Mouse (Mus musculus): ENCODE measurements around the gene Rac2. TPM values are rescaled to one million over a fixed set of nuclear protein-coding genes. Genes with fewer than 3 reads are reported as not detected.

Gene Rac2
- polyA plus RNA-seq, 1 experiment from 2014 or later: 23.4 TPM

- Histone ChIP-seq H3K9me3 (ENCODE audit: control insufficient read depth, low read length) (no peaks in the 10 kb centered on the region), H3K27ac (ENCODE audit: low read length) (peak overlapping the region; percentile 88), H3K4me1 (replicated peaks; ENCODE audit: control insufficient read depth, insufficient read depth, low read length) (peaks cover 41% of the 10 kb centered on the region), H3K36me3 (ENCODE audit: control insufficient read depth, insufficient read depth, low read length) (no peaks in the 10 kb centered on the region), H3K27me3 (ENCODE audit: control insufficient read depth, insufficient read depth, low read depth, low read length) (no peaks in the 10 kb centered on the region), H3K4me3 (ENCODE audit: low read length) (peak overlapping the region; percentile 32), H3K9ac (ENCODE audit: low read length) (peak overlapping the region; percentile 59), H3K4me2 (ENCODE audit: low read depth, low read length) (peak overlapping the region; percentile 53)
- peak; percentile 88 for ATAC-seq (ENCODE audit: low read depth)
- under 1% methylated on average over 25 of the region's 25 CpGs for WGBS
Measured at GRCm38 (mm10) chr15:78531901-78532469, 40.6 kb downstream of the Rac2 start.

GRCm38 (mm10) chr15:78531451-78531720 lies 41.2 kb downstream of the Rac2 start:
- WGBS: 41% methylated on average over 4 of the region's 4 CpGs
- H3K4me1 ChIP-seq (replicated peaks; ENCODE audit: control insufficient read depth, insufficient read depth, low read length): peaks cover 41% of the 10 kb centered on the region

GRCm38 (mm10) chr15:78530671-78531450 lies 41.7 kb downstream of the Rac2 start, which contains the start of gene C1qtnf6:
TSS of gene C1qtnf6 (minus strand) at chr15:78531416.
- 54% methylated on average over 17 of the region's 17 CpGs for WGBS
- H3K9ac ChIP-seq (ENCODE audit: low read length): peak within 1 kb of the TSS; percentile 59

More at GRCm38 (mm10) chr15:78531451-78531720, 41.2 kb downstream of the Rac2 start:
- ATAC-seq (ENCODE audit: low read depth): no peak
- Histone ChIP-seq H3K4me3 (ENCODE audit: low read length) (peak overlapping the region; percentile 32; the same call in 1 of the 2 replicates), H3K9me3 (ENCODE audit: control insufficient read depth, low read length) (no peaks in the 10 kb centered on the region), H3K9ac (ENCODE audit: low read length) (peak overlapping the region; percentile 59), H3K4me2 (ENCODE audit: low read depth, low read length) (peak overlapping the region; percentile 53), H3K27ac (ENCODE audit: low read length) (peak overlapping the region; percentile 88), H3K27me3 (ENCODE audit: control insufficient read depth, insufficient read depth, low read depth, low read length) (no peaks in the 10 kb centered on the region), H3K36me3 (ENCODE audit: control insufficient read depth, insufficient read depth, low read length) (no peaks in the 10 kb centered on the region)

GRCm38 (mm10) chr15:78530141-78530540 lies 42.4 kb downstream of the Rac2 start:
- no peak for ATAC-seq (ENCODE audit: low read depth)
- no peaks in the 10 kb centered on the region for H3K9me3 ChIP-seq (ENCODE audit: control insufficient read depth, low read length)
- H3K4me3 ChIP-seq (ENCODE audit: low read length): no peak overlapping the region
- peak overlapping the region; percentile 75 for H3K4me2 ChIP-seq (ENCODE audit: low read depth, low read length)
- H3K27ac ChIP-seq (ENCODE audit: low read length): peak overlapping the region; percentile 88
- peaks cover 41% of the 10 kb centered on the region for H3K4me1 ChIP-seq (replicated peaks; ENCODE audit: control insufficient read depth, insufficient read depth, low read length)
- WGBS: 64% methylated on average over 3 of the region's 3 CpGs
- peak overlapping the region; percentile 69 for H3K9ac ChIP-seq (ENCODE audit: low read length)
- H3K27me3 ChIP-seq (ENCODE audit: control insufficient read depth, insufficient read depth, low read depth, low read length): no peaks in the 10 kb centered on the region
- no peaks in the 10 kb centered on the region for H3K36me3 ChIP-seq (ENCODE audit: control insufficient read depth, insufficient read depth, low read length)

More at GRCm38 (mm10) chr15:78530671-78531450, 41.7 kb downstream of the Rac2 start, which contains the start of gene C1qtnf6:
- H3K27me3 ChIP-seq (ENCODE audit: control insufficient read depth, insufficient read depth, low read depth, low read length): no peaks in the 10 kb centered on the region
- ATAC-seq (ENCODE audit: low read depth): no peak
- H3K27ac ChIP-seq (ENCODE audit: low read length): peak within 1 kb of the TSS; percentile 88
- H3K9me3 ChIP-seq (ENCODE audit: control insufficient read depth, low read length): no peaks in the 10 kb centered on the region
- H3K4me3 ChIP-seq (ENCODE audit: low read length): peak within 1 kb of the TSS; percentile 32
- H3K4me1 ChIP-seq (replicated peaks; ENCODE audit: control insufficient read depth, insufficient read depth, low read length): peaks cover 41% of the 10 kb centered on the region
- no peaks in the 10 kb centered on the region for H3K36me3 ChIP-seq (ENCODE audit: control insufficient read depth, insufficient read depth, low read length)
- peak within 1 kb of the TSS; percentile 53 for H3K4me2 ChIP-seq (ENCODE audit: low read depth, low read length)

GRCm38 (mm10) chr15:78529428-78529990 lies 43.1 kb downstream of the Rac2 start:
- peaks cover 41% of the 10 kb centered on the region for H3K4me1 ChIP-seq (replicated peaks; ENCODE audit: control insufficient read depth, insufficient read depth, low read length)
- peak; percentile 64 for ATAC-seq (ENCODE audit: low read depth)
- peak overlapping the region; percentile 69 for H3K9ac ChIP-seq (ENCODE audit: low read length)
- peak overlapping the region; percentile 55 for H3K4me3 ChIP-seq (ENCODE audit: low read length)
- WGBS: 2% methylated on average over 15 of the region's 15 CpGs
- H3K27me3 ChIP-seq (ENCODE audit: control insufficient read depth, insufficient read depth, low read depth, low read length): no peaks in the 10 kb centered on the region
- H3K27ac ChIP-seq (ENCODE audit: low read length): peak overlapping the region; percentile 87
- no peaks in the 10 kb centered on the region for H3K9me3 ChIP-seq (ENCODE audit: control insufficient read depth, low read length)
- no peaks in the 10 kb centered on the region for H3K36me3 ChIP-seq (ENCODE audit: control insufficient read depth, insufficient read depth, low read length)
- H3K4me2 ChIP-seq (ENCODE audit: low read depth, low read length): peak overlapping the region; percentile 75

- Histone ChIP-seq H3K36me3 (ENCODE audit: control insufficient read depth, insufficient read depth, low read length) (no peaks in the 10 kb centered on the region), H3K9me3 (ENCODE audit: control insufficient read depth, low read length) (no peaks in the 10 kb centered on the region), H3K4me1 (replicated peaks; ENCODE audit: control insufficient read depth, insufficient read depth, low read length) (peaks cover 41% of the 10 kb centered on the region), H3K27ac (ENCODE audit: low read length) (peak overlapping the region; percentile 87), H3K9ac (ENCODE audit: low read length) (peak overlapping the region; percentile 69), H3K27me3 (ENCODE audit: control insufficient read depth, insufficient read depth, low read depth, low read length) (no peaks in the 10 kb centered on the region), H3K4me2 (ENCODE audit: low read depth, low read length) (peak overlapping the region; percentile 75), H3K4me3 (ENCODE audit: low read length) (peak overlapping the region; percentile 55)
- peak; percentile 7 for ATAC-seq (ENCODE audit: low read depth)
- WGBS: 14% methylated on average over 11 of the region's 11 CpGs
Measured at GRCm38 (mm10) chr15:78528726-78529411, 43.7 kb downstream of the Rac2 start.

- peaks cover 41% of the 10 kb centered on the region for H3K4me1 ChIP-seq (replicated peaks; ENCODE audit: control insufficient read depth, insufficient read depth, low read length)
- H3K4me2 ChIP-seq (ENCODE audit: low read depth, low read length): peak overlapping the region; percentile 75
- no peak overlapping the region for H3K4me3 ChIP-seq (ENCODE audit: low read length)
- H3K27ac ChIP-seq (ENCODE audit: low read length): peak overlapping the region; percentile 87
- H3K36me3 ChIP-seq (ENCODE audit: control insufficient read depth, insufficient read depth, low read length): no peaks in the 10 kb centered on the region
- no peak for ATAC-seq (ENCODE audit: low read depth)
- WGBS: 53% methylated on average over 7 of the region's 7 CpGs
- no peaks in the 10 kb centered on the region for H3K9me3 ChIP-seq (ENCODE audit: control insufficient read depth, low read length)
- H3K27me3 ChIP-seq (ENCODE audit: control insufficient read depth, insufficient read depth, low read depth, low read length): no peaks in the 10 kb centered on the region
- H3K9ac ChIP-seq (ENCODE audit: low read length): peak overlapping the region; percentile 49; the same call in 1 of the 2 replicates
Measured at GRCm38 (mm10) chr15:78527973-78528372, 44.6 kb downstream of the Rac2 start.

GRCm38 (mm10) chr15:78524163-78524562 lies 48.4 kb downstream of the Rac2 start:
- ATAC-seq (ENCODE audit: low read depth): no peak
- Histone ChIP-seq H3K27me3 (ENCODE audit: control insufficient read depth, insufficient read depth, low read depth, low read length) (no peaks in the 10 kb centered on the region), H3K4me3 (ENCODE audit: low read length) (no peak overlapping the region), H3K9me3 (ENCODE audit: control insufficient read depth, low read length) (no peaks in the 10 kb centered on the region), H3K4me2 (ENCODE audit: low read depth, low read length) (no peak overlapping the region), H3K27ac (ENCODE audit: low read length) (no peak overlapping the region), H3K9ac (ENCODE audit: low read length) (no peak overlapping the region), H3K4me1 (replicated peaks; ENCODE audit: control insufficient read depth, insufficient read depth, low read length) (peaks cover 14% of the 10 kb centered on the region), H3K36me3 (ENCODE audit: control insufficient read depth, insufficient read depth, low read length) (no peaks in the 10 kb centered on the region)
- 89% methylated on average over 5 of the region's 5 CpGs for WGBS

GRCm38 (mm10) chr15:78521892-78522291 lies 50.7 kb downstream of the Rac2 start:
- Histone ChIP-seq H3K27me3 (ENCODE audit: control insufficient read depth, insufficient read depth, low read depth, low read length) (no peaks in the 10 kb centered on the region), H3K4me3 (ENCODE audit: low read length) (no peak overlapping the region), H3K36me3 (ENCODE audit: control insufficient read depth, insufficient read depth, low read length) (no peaks in the 10 kb centered on the region), H3K4me1 (replicated peaks; ENCODE audit: control insufficient read depth, insufficient read depth, low read length) (no peaks in the 10 kb centered on the region), H3K4me2 (ENCODE audit: low read depth, low read length) (no peak overlapping the region), H3K9me3 (ENCODE audit: control insufficient read depth, low read length) (no peaks in the 10 kb centered on the region), H3K9ac (ENCODE audit: low read length) (no peak overlapping the region), H3K27ac (ENCODE audit: low read length) (no peak overlapping the region)
- no peak for ATAC-seq (ENCODE audit: low read depth)
- 58% methylated on average over 6 of the region's 6 CpGs for WGBS
